Mouse (Mus musculus): ENCODE results near the gene Nsg1. TPM values are rescaled to one million over a fixed set of nuclear protein-coding genes. Genes with fewer than 3 reads are reported as not detected.
A peak's percentile ranks its signal among the peaks of the same experiment; 100 is the strongest.

The Nsg1 gene
- 1,201 and 1,460 TPM in 2 replicates for polyA plus RNA-seq (2015; fragmentation: Nextera tagmentation; extraction: Ambion mirVana)

GRCm38 (mm10) chr5:38159634-38160413 lies at the start of gene Nsg1:
Nsg1 (minus strand) TSS chr5:38159907.
- WGBS: 5% methylated on average over 35 of the region's 35 CpGs
- peak; percentile 46 for ATAC-seq (ENCODE audit: low FRiP score)
- peak within 1 kb of the TSS; percentile 86 for H3K4me3 ChIP-seq (replicated peaks)
- no peaks in the 10 kb centered on the region for H3K9me3 ChIP-seq (replicated peaks)
- 0 out of 2 replicates have a peak, but pooled peaks cover 4% of the 10 kb centered on the region for H3K27me3 ChIP-seq (replicated peaks)
- peaks cover 22% of the 10 kb centered on the region for H3K36me3 ChIP-seq
- peak within 1 kb of the TSS; percentile 80 for H3K4me2 ChIP-seq
- peak within 1 kb of the TSS; percentile 98 for H3K27ac ChIP-seq (replicated peaks)
- H3K9ac ChIP-seq (replicated peaks): peak within 1 kb of the TSS; percentile 97
- peaks cover 42% of the 10 kb centered on the region for H3K4me1 ChIP-seq

- Histone ChIP-seq H3K9me3 (replicated peaks) (no peaks in the 10 kb centered on the region), H3K4me2 (no peak overlapping the region), H3K27me3 (replicated peaks) (no peaks in the 10 kb centered on the region), H3K27ac (replicated peaks) (no peak overlapping the region), H3K36me3 (peaks cover 68% of the 10 kb centered on the region), H3K9ac (replicated peaks) (no peak overlapping the region), H3K4me3 (replicated peaks) (no peak overlapping the region), H3K4me1 (no peaks in the 10 kb centered on the region)
- WGBS: 81% methylated on average over 8 of the region's 8 CpGs
- ATAC-seq (ENCODE audit: low FRiP score): no peak
Observed at GRCm38 (mm10) chr5:38208985-38209384, 49.3 kb upstream of the Nsg1 start.

- Histone ChIP-seq H3K4me3 (replicated peaks) (no peak overlapping the region), H3K4me2 (no peak overlapping the region), H3K4me1 (no peaks in the 10 kb centered on the region), H3K9me3 (replicated peaks) (no peaks in the 10 kb centered on the region), H3K27ac (replicated peaks) (no peak overlapping the region), H3K9ac (replicated peaks) (no peak overlapping the region), H3K27me3 (replicated peaks) (no peaks in the 10 kb centered on the region), H3K36me3 (peaks cover 73% of the 10 kb centered on the region)
- no peak for ATAC-seq (ENCODE audit: low FRiP score)
- WGBS: 83% methylated on average over 7 of the region's 7 CpGs
Observed at GRCm38 (mm10) chr5:38205303-38205726, 45.6 kb upstream of the Nsg1 start.

- Histone ChIP-seq H3K27ac (replicated peaks) (no peak overlapping the region), H3K36me3 (peaks cover 56% of the 10 kb centered on the region), H3K4me2 (no peak overlapping the region), H3K27me3 (replicated peaks) (no peaks in the 10 kb centered on the region), H3K4me3 (replicated peaks) (no peak overlapping the region), H3K9ac (replicated peaks) (no peak overlapping the region), H3K4me1 (no peaks in the 10 kb centered on the region), H3K9me3 (replicated peaks) (no peaks in the 10 kb centered on the region)
- no peak for ATAC-seq (ENCODE audit: low FRiP score)
- WGBS: 91% methylated on average over 2 of the region's 2 CpGs
Observed at GRCm38 (mm10) chr5:38199686-38200085, 40.0 kb upstream of the Nsg1 start.

- WGBS: 17% methylated on average over 7 of the region's 7 CpGs
- peaks cover 33% of the 10 kb centered on the region for H3K36me3 ChIP-seq
- peak; percentile 73 for ATAC-seq (ENCODE audit: low FRiP score)
- H3K4me2 ChIP-seq: no peak overlapping the region
- no peaks in the 10 kb centered on the region for H3K9me3 ChIP-seq (replicated peaks)
- H3K9ac ChIP-seq (replicated peaks): no peak overlapping the region
- H3K4me1 ChIP-seq: no peaks in the 10 kb centered on the region
- no peak overlapping the region for H3K4me3 ChIP-seq (replicated peaks)
- H3K27ac ChIP-seq (replicated peaks): no peak overlapping the region
- H3K27me3 ChIP-seq (replicated peaks): no peaks in the 10 kb centered on the region
Observed at GRCm38 (mm10) chr5:38197482-38197823, 37.7 kb upstream of the Nsg1 start.

GRCm38 (mm10) chr5:38196821-38197481 lies 37.2 kb upstream of the Nsg1 start:
- no peak; the same call in 1 of the 2 replicates for ATAC-seq (ENCODE audit: low FRiP score)

GRCm38 (mm10) chr5:38195941-38196340 lies 36.2 kb upstream of the Nsg1 start:
- Histone ChIP-seq H3K4me2 (no peak overlapping the region), H3K9ac (replicated peaks) (no peak overlapping the region), H3K9me3 (replicated peaks) (no peaks in the 10 kb centered on the region), H3K4me1 (no peaks in the 10 kb centered on the region), H3K27ac (replicated peaks) (no peak overlapping the region), H3K36me3 (peaks cover 19% of the 10 kb centered on the region), H3K4me3 (replicated peaks) (no peak overlapping the region), H3K27me3 (replicated peaks) (no peaks in the 10 kb centered on the region)
- no peak for ATAC-seq (ENCODE audit: low FRiP score)

More at GRCm38 (mm10) chr5:38196821-38197481, 37.2 kb upstream of the Nsg1 start:
- H3K4me3 ChIP-seq (replicated peaks): no peak overlapping the region
- H3K9me3 ChIP-seq (replicated peaks): no peaks in the 10 kb centered on the region
- no peaks in the 10 kb centered on the region for H3K27me3 ChIP-seq (replicated peaks)
- no peak overlapping the region for H3K27ac ChIP-seq (replicated peaks)
- no peaks in the 10 kb centered on the region for H3K4me1 ChIP-seq
- WGBS: 72% methylated on average over 5 of the region's 5 CpGs
- H3K4me2 ChIP-seq: no peak overlapping the region
- H3K9ac ChIP-seq (replicated peaks): no peak overlapping the region
- H3K36me3 ChIP-seq: peaks cover 28% of the 10 kb centered on the region

GRCm38 (mm10) chr5:38194946-38195345 lies 35.2 kb upstream of the Nsg1 start:
- no peak overlapping the region for H3K4me2 ChIP-seq
- peaks cover 12% of the 10 kb centered on the region for H3K36me3 ChIP-seq
- WGBS: 57% methylated on average over 2 of the region's 2 CpGs
- no peak overlapping the region for H3K27ac ChIP-seq (replicated peaks)
- H3K9me3 ChIP-seq (replicated peaks): no peaks in the 10 kb centered on the region
- no peak for ATAC-seq (ENCODE audit: low FRiP score)
- H3K27me3 ChIP-seq (replicated peaks): no peaks in the 10 kb centered on the region
- H3K4me1 ChIP-seq: no peaks in the 10 kb centered on the region
- no peak overlapping the region for H3K9ac ChIP-seq (replicated peaks)
- no peak overlapping the region for H3K4me3 ChIP-seq (replicated peaks)

GRCm38 (mm10) chr5:38190907-38191306 lies 31.2 kb upstream of the Nsg1 start:
- 93% methylated on average over 3 of the region's 3 CpGs for WGBS
- Histone ChIP-seq H3K4me2 (no peak overlapping the region), H3K27ac (replicated peaks) (no peak overlapping the region), H3K4me3 (replicated peaks) (no peak overlapping the region), H3K4me1 (no peaks in the 10 kb centered on the region), H3K9me3 (replicated peaks) (no peaks in the 10 kb centered on the region), H3K27me3 (replicated peaks) (no peaks in the 10 kb centered on the region), H3K36me3 (no peaks in the 10 kb centered on the region), H3K9ac (replicated peaks) (no peak overlapping the region)
- no peak for ATAC-seq (ENCODE audit: low FRiP score)

- WGBS: 91% methylated on average over 2 of the region's 2 CpGs
- Histone ChIP-seq H3K4me2 (no peak overlapping the region), H3K9ac (replicated peaks) (no peak overlapping the region), H3K27me3 (replicated peaks) (no peaks in the 10 kb centered on the region), H3K4me3 (replicated peaks) (no peak overlapping the region), H3K36me3 (no peaks in the 10 kb centered on the region), H3K27ac (replicated peaks) (no peak overlapping the region), H3K9me3 (replicated peaks) (no peaks in the 10 kb centered on the region), H3K4me1 (no peaks in the 10 kb centered on the region)
- ATAC-seq (ENCODE audit: low FRiP score): no peak
Observed at GRCm38 (mm10) chr5:38187006-38187405, 27.3 kb upstream of the Nsg1 start.

GRCm38 (mm10) chr5:38184688-38185285 lies 25.1 kb upstream of the Nsg1 start:
- Histone ChIP-seq H3K4me1 (no peaks in the 10 kb centered on the region), H3K36me3 (no peaks in the 10 kb centered on the region), H3K4me2 (no peak overlapping the region), H3K9ac (replicated peaks) (no peak overlapping the region), H3K9me3 (replicated peaks) (no peaks in the 10 kb centered on the region), H3K27me3 (replicated peaks) (no peaks in the 10 kb centered on the region), H3K4me3 (replicated peaks) (no peak overlapping the region), H3K27ac (replicated peaks) (no peak overlapping the region)
- ATAC-seq (ENCODE audit: low FRiP score): no peak
- WGBS: 88% methylated on average over 6 of the region's 6 CpGs

Measured in neural tube, embryonic 15.5 days (tissue).